Mouse (Mus musculus): ENCODE results near the gene Carmil1.
"Not testable (repeated sequence)": the region's sequence is repeated elsewhere in the genome, so short reads cannot be mapped to it uniquely, and the experiment has no call there.

The Carmil1 gene

GRCm38 (mm10) chr13:24104611-24105339 is 175.8 kb downstream of the Carmil1 start:
- DNase-seq (ENCODE audit: low spot score) = not testable (repeated sequence)

GRCm38 (mm10) chr13:24104016-24104415 is 176.6 kb downstream of the Carmil1 start:
- DNase-seq (ENCODE audit: low spot score) = no peak

- no peak for DNase-seq (ENCODE audit: low spot score)
Measured at GRCm38 (mm10) chr13:24103152-24103551, 177.4 kb downstream of the Carmil1 start.

GRCm38 (mm10) chr13:24102256-24102655 is 178.3 kb downstream of the Carmil1 start:
- DNase-seq (ENCODE audit: low spot score) = no peak

GRCm38 (mm10) chr13:24101157-24102130 is 179.2 kb downstream of the Carmil1 start:
- DNase-seq (ENCODE audit: low spot score) = no peak

GRCm38 (mm10) chr13:24100516-24101094 is 180.0 kb downstream of the Carmil1 start:
- DNase-seq (ENCODE audit: low spot score) = no peak

GRCm38 (mm10) chr13:24096573-24096972 is 184.0 kb downstream of the Carmil1 start:
- no peak for DNase-seq (ENCODE audit: low spot score)

GRCm38 (mm10) chr13:24094825-24095547 is 185.6 kb downstream of the Carmil1 start:
- no peak for DNase-seq (ENCODE audit: low spot score)

GRCm38 (mm10) chr13:24093108-24093507 is 187.5 kb downstream of the Carmil1 start:
- DNase-seq (ENCODE audit: low spot score) = no peak

- no peak for DNase-seq (ENCODE audit: low spot score)
Measured at GRCm38 (mm10) chr13:24092073-24092472, 188.5 kb downstream of the Carmil1 start.

GRCm38 (mm10) chr13:24082153-24082552 is 198.4 kb downstream of the Carmil1 start:
- DNase-seq (ENCODE audit: low spot score) = no peak

- DNase-seq (ENCODE audit: low spot score) = no peak
Measured at GRCm38 (mm10) chr13:24081698-24082097, 198.9 kb downstream of the Carmil1 start.

GRCm38 (mm10) chr13:24072588-24072987 is 208.0 kb downstream of the Carmil1 start:
- no peak for DNase-seq (ENCODE audit: low spot score)

GRCm38 (mm10) chr13:24067553-24067952 is 213.0 kb downstream of the Carmil1 start:
- DNase-seq (ENCODE audit: low spot score) = no peak

- DNase-seq (ENCODE audit: low spot score) = no peak
Measured at GRCm38 (mm10) chr13:24065536-24065935, 215.1 kb downstream of the Carmil1 start.

- DNase-seq (ENCODE audit: low spot score) = no peak
Measured at GRCm38 (mm10) chr13:24062770-24063169, 217.8 kb downstream of the Carmil1 start.

- DNase-seq (ENCODE audit: low spot score) = no peak
Measured at GRCm38 (mm10) chr13:24055072-24055869, 225.3 kb downstream of the Carmil1 start.

- no peak for DNase-seq (ENCODE audit: low spot score)
Measured at GRCm38 (mm10) chr13:24051496-24051895, 229.1 kb downstream of the Carmil1 start.

GRCm38 (mm10) chr13:24050330-24050729 is 230.3 kb downstream of the Carmil1 start:
- no peak for DNase-seq (ENCODE audit: low spot score)

GRCm38 (mm10) chr13:24049267-24050034 is 231.1 kb downstream of the Carmil1 start:
- DNase-seq (ENCODE audit: low spot score) = no peak
